Mouse (Mus musculus): ENCODE measurements around the gene Mybl2. TPM values are rescaled to one million over a fixed set of nuclear protein-coding genes. Genes with fewer than 3 reads are reported as not detected.

Gene Mybl2
- polyA plus RNA-seq, 1 experiment from 2014 or later = 32.7 TPM

GRCm38 (mm10) chr2:163061203-163062118, 7.0 kb downstream of the Mybl2 start:
- no peak for DNase-seq (ENCODE audit: low spot score)
- no peaks in the 10 kb centered on the region for H3K27me3 ChIP-seq (ENCODE audit: control insufficient read depth, insufficient read depth, low read length)
- ATAC-seq (ENCODE audit: insufficient number of reproducible peaks, low FRiP score, low TSS enrichment, low read depth) = no peak
- H3K9ac ChIP-seq (ENCODE audit: low read length) = no peak overlapping the region
- no peak overlapping the region for H3K27ac ChIP-seq (replicated peaks; ENCODE audit: low read depth, low read length)
- WGBS = 82% methylated on average over 8 of the region's 8 CpGs
- H3K4me3 ChIP-seq (ENCODE audit: low read depth, low read length) = no peak overlapping the region
- no peak overlapping the region for H3K4me2 ChIP-seq (ENCODE audit: low read depth, severe bottlenecking)
- H3K36me3 ChIP-seq (ENCODE audit: control insufficient read depth, insufficient read depth, low read length) = peaks cover 9% of the 10 kb centered on the region
- H3K4me1 ChIP-seq (ENCODE audit: control insufficient read depth, insufficient read depth, low read length) = no peaks in the 10 kb centered on the region
- no peaks in the 10 kb centered on the region for H3K9me3 ChIP-seq (ENCODE audit: control insufficient read depth, low read length)

GRCm38 (mm10) chr2:163062119-163062508, 7.6 kb downstream of the Mybl2 start:
- Histone ChIP-seq H3K27me3 (ENCODE audit: control insufficient read depth, insufficient read depth, low read length) (no peaks in the 10 kb centered on the region), H3K4me3 (ENCODE audit: low read depth, low read length) (no peak overlapping the region), H3K9me3 (ENCODE audit: control insufficient read depth, low read length) (no peaks in the 10 kb centered on the region), H3K27ac (replicated peaks; ENCODE audit: low read depth, low read length) (no peak overlapping the region), H3K9ac (ENCODE audit: low read length) (no peak overlapping the region), H3K36me3 (ENCODE audit: control insufficient read depth, insufficient read depth, low read length) (peaks cover 9% of the 10 kb centered on the region), H3K4me2 (ENCODE audit: low read depth, severe bottlenecking) (no peak overlapping the region), H3K4me1 (ENCODE audit: control insufficient read depth, insufficient read depth, low read length) (no peaks in the 10 kb centered on the region)
- DNase-seq (ENCODE audit: low spot score) (no peak), ATAC-seq (ENCODE audit: insufficient number of reproducible peaks, low FRiP score, low TSS enrichment, low read depth) (no peak)
- 80% methylated on average over 6 of the region's 6 CpGs for WGBS

- DNase-seq (ENCODE audit: low spot score) = no peak
- no peak for ATAC-seq (ENCODE audit: insufficient number of reproducible peaks, low FRiP score, low TSS enrichment, low read depth)
- Histone ChIP-seq H3K4me1 (ENCODE audit: control insufficient read depth, insufficient read depth, low read length) (no peaks in the 10 kb centered on the region), H3K27me3 (ENCODE audit: control insufficient read depth, insufficient read depth, low read length) (no peaks in the 10 kb centered on the region), H3K36me3 (ENCODE audit: control insufficient read depth, insufficient read depth, low read length) (peaks cover 15% of the 10 kb centered on the region), H3K27ac (replicated peaks; ENCODE audit: low read depth, low read length) (no peak overlapping the region), H3K9me3 (ENCODE audit: control insufficient read depth, low read length) (no peaks in the 10 kb centered on the region), H3K4me3 (ENCODE audit: low read depth, low read length) (no peak overlapping the region), H3K9ac (ENCODE audit: low read length) (no peak overlapping the region), H3K4me2 (ENCODE audit: low read depth, severe bottlenecking) (no peak overlapping the region)
- 88% methylated on average over 6 of the region's 6 CpGs for WGBS
These were observed 11.8 kb downstream of the Mybl2 start for GRCm38 (mm10) chr2:163066326-163066725.

GRCm38 (mm10) chr2:163067233-163067632, 12.7 kb downstream of the Mybl2 start:
- ATAC-seq (ENCODE audit: insufficient number of reproducible peaks, low FRiP score, low TSS enrichment, low read depth) (no peak), DNase-seq (ENCODE audit: low spot score) (no peak)
- H3K9ac ChIP-seq (ENCODE audit: low read length) = no peak overlapping the region
- WGBS = 91% methylated on average over 1 of the region's 1 CpGs
- H3K36me3 ChIP-seq (ENCODE audit: control insufficient read depth, insufficient read depth, low read length) = peaks cover 17% of the 10 kb centered on the region
- H3K9me3 ChIP-seq (ENCODE audit: control insufficient read depth, low read length) = no peaks in the 10 kb centered on the region
- no peak overlapping the region for H3K4me3 ChIP-seq (ENCODE audit: low read depth, low read length)
- no peak overlapping the region for H3K4me2 ChIP-seq (ENCODE audit: low read depth, severe bottlenecking)
- no peaks in the 10 kb centered on the region for H3K4me1 ChIP-seq (ENCODE audit: control insufficient read depth, insufficient read depth, low read length)
- no peak overlapping the region for H3K27ac ChIP-seq (replicated peaks; ENCODE audit: low read depth, low read length)
- H3K27me3 ChIP-seq (ENCODE audit: control insufficient read depth, insufficient read depth, low read length) = no peaks in the 10 kb centered on the region

GRCm38 (mm10) chr2:163070213-163070612, 15.7 kb downstream of the Mybl2 start:
- H3K4me3 ChIP-seq (ENCODE audit: low read depth, low read length) = no peak overlapping the region
- no peak overlapping the region for H3K9ac ChIP-seq (ENCODE audit: low read length)
- H3K27ac ChIP-seq (replicated peaks; ENCODE audit: low read depth, low read length) = no peak overlapping the region
- H3K4me1 ChIP-seq (ENCODE audit: control insufficient read depth, insufficient read depth, low read length) = no peaks in the 10 kb centered on the region
- H3K4me2 ChIP-seq (ENCODE audit: low read depth, severe bottlenecking) = no peak overlapping the region
- no peak for DNase-seq (ENCODE audit: low spot score)
- no peaks in the 10 kb centered on the region for H3K27me3 ChIP-seq (ENCODE audit: control insufficient read depth, insufficient read depth, low read length)
- no peak for ATAC-seq (ENCODE audit: insufficient number of reproducible peaks, low FRiP score, low TSS enrichment, low read depth)
- H3K36me3 ChIP-seq (ENCODE audit: control insufficient read depth, insufficient read depth, low read length) = peaks cover 17% of the 10 kb centered on the region
- 92% methylated on average over 3 of the region's 3 CpGs for WGBS
- no peaks in the 10 kb centered on the region for H3K9me3 ChIP-seq (ENCODE audit: control insufficient read depth, low read length)

- 84% methylated on average over 3 of the region's 3 CpGs for WGBS
- ATAC-seq (ENCODE audit: insufficient number of reproducible peaks, low FRiP score, low TSS enrichment, low read depth) (no peak), DNase-seq (ENCODE audit: low spot score) (no peak)
- Histone ChIP-seq H3K9me3 (ENCODE audit: control insufficient read depth, low read length) (no peaks in the 10 kb centered on the region), H3K36me3 (ENCODE audit: control insufficient read depth, insufficient read depth, low read length) (peaks cover 17% of the 10 kb centered on the region), H3K4me3 (ENCODE audit: low read depth, low read length) (no peak overlapping the region), H3K27me3 (ENCODE audit: control insufficient read depth, insufficient read depth, low read length) (no peaks in the 10 kb centered on the region), H3K4me1 (ENCODE audit: control insufficient read depth, insufficient read depth, low read length) (no peaks in the 10 kb centered on the region), H3K27ac (replicated peaks; ENCODE audit: low read depth, low read length) (no peak overlapping the region), H3K4me2 (ENCODE audit: low read depth, severe bottlenecking) (no peak overlapping the region), H3K9ac (ENCODE audit: low read length) (no peak overlapping the region)
These were observed 17.1 kb downstream of the Mybl2 start for GRCm38 (mm10) chr2:163071590-163071989.

- ATAC-seq (ENCODE audit: insufficient number of reproducible peaks, low FRiP score, low TSS enrichment, low read depth) (no peak), DNase-seq (ENCODE audit: low spot score) (no peak)
- Histone ChIP-seq H3K4me1 (ENCODE audit: control insufficient read depth, insufficient read depth, low read length) (no peaks in the 10 kb centered on the region), H3K27ac (replicated peaks; ENCODE audit: low read depth, low read length) (no peak overlapping the region), H3K27me3 (ENCODE audit: control insufficient read depth, insufficient read depth, low read length) (no peaks in the 10 kb centered on the region), H3K36me3 (ENCODE audit: control insufficient read depth, insufficient read depth, low read length) (peaks cover 14% of the 10 kb centered on the region), H3K4me3 (ENCODE audit: low read depth, low read length) (no peak overlapping the region), H3K4me2 (ENCODE audit: low read depth, severe bottlenecking) (no peak overlapping the region), H3K9ac (ENCODE audit: low read length) (no peak overlapping the region), H3K9me3 (ENCODE audit: control insufficient read depth, low read length) (no peaks in the 10 kb centered on the region)
- 86% methylated on average over 9 of the region's 9 CpGs for WGBS
These were observed 18.7 kb downstream of the Mybl2 start for GRCm38 (mm10) chr2:163073023-163073757.

GRCm38 (mm10) chr2:163074006-163074405, 19.5 kb downstream of the Mybl2 start:
- no peak overlapping the region for H3K27ac ChIP-seq (replicated peaks; ENCODE audit: low read depth, low read length)
- no peaks in the 10 kb centered on the region for H3K9me3 ChIP-seq (ENCODE audit: control insufficient read depth, low read length)
- H3K9ac ChIP-seq (ENCODE audit: low read length) = no peak overlapping the region
- no peaks in the 10 kb centered on the region for H3K4me1 ChIP-seq (ENCODE audit: control insufficient read depth, insufficient read depth, low read length)
- H3K4me2 ChIP-seq (ENCODE audit: low read depth, severe bottlenecking) = no peak overlapping the region
- WGBS = 84% methylated on average over 7 of the region's 7 CpGs
- no peaks in the 10 kb centered on the region for H3K27me3 ChIP-seq (ENCODE audit: control insufficient read depth, insufficient read depth, low read length)
- H3K4me3 ChIP-seq (ENCODE audit: low read depth, low read length) = no peak overlapping the region
- H3K36me3 ChIP-seq (ENCODE audit: control insufficient read depth, insufficient read depth, low read length) = peaks cover 11% of the 10 kb centered on the region
- ATAC-seq (ENCODE audit: insufficient number of reproducible peaks, low FRiP score, low TSS enrichment, low read depth) = no peak
- no peak for DNase-seq (ENCODE audit: low spot score)

Measured in limb, embryonic 11.5 days (tissue).